Mouse (Mus musculus) olfactory bulb, adult 2 months (tissue): ENCODE data around the gene Gcnt3.

Experiments used
- CTCF ChIP-seq: fragments of 200-500 bp; IDR thresholded peaks from 2 replicates; pipeline ENCODE4 v1.5.1; 2012; ENCODE audit warnings: low read depth, mild to moderate bottlenecking, low read length, moderate library complexity; ENCODE audit not compliant: insufficient read depth
- POLR2A ChIP-seq: fragments of 200-500 bp; IDR thresholded peaks from 2 replicates; pipeline ENCODE4 v1.6.1; 2012; ENCODE audit warnings: mild to moderate bottlenecking, low read depth, low read length, moderate library complexity; ENCODE audit not compliant: insufficient read depth

- TF ChIP-seq CTCF (no peak), POLR2A (no peak)
These were observed 42.3 kb upstream of the Gcnt3 start for GRCm38 (mm10) chr9:70080027-70080800.
